Mouse (Mus musculus) ovary, postnatal 14 days (tissue): ENCODE measurements at regions not wholly inside any gene's neighbourhood (a gene's known extent, or its start where the extent isn't known, plus 50 kb on each side); places are given as distances from the start of the nearest gene placed in this dataset.

Experiments used
- DNase-seq: peaks from one replicate; pipeline ENCODE4 v3.0.0; 2022; ENCODE audit warnings: low spot score

- no peak for DNase-seq
Measured at GRCm38 (mm10) chr4:127756238-127756637, 214.5 kb downstream of the CK137956 start.

- DNase-seq: no peak
Measured at GRCm38 (mm10) chr4:127750781-127751180, 220.0 kb downstream of the CK137956 start.

DNA sequence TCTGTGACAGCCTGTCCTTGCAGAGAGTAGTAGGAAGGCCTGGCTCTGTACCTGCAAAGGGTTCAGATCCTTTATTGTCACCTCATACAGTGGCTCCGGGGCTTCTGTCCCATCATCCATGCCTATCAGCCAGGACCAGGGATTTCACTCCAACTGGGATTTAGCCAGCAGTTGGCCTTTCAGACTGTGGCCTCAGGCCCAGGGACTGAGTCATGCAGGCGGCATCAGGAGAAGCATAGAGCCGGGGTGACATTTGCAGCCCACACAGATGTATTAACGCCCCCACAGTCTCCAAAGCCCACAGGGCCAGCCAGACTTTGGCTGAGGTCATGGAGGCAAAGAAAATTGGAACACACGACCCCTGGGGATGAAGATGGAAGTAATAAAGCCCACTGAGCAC is 222.9 kb downstream of the CK137956 start:
- DNase-seq: no peak

- no peak for DNase-seq
Measured at GRCm38 (mm10) chr4:127736781-127737180, 234.0 kb downstream of the CK137956 start.

DNA sequence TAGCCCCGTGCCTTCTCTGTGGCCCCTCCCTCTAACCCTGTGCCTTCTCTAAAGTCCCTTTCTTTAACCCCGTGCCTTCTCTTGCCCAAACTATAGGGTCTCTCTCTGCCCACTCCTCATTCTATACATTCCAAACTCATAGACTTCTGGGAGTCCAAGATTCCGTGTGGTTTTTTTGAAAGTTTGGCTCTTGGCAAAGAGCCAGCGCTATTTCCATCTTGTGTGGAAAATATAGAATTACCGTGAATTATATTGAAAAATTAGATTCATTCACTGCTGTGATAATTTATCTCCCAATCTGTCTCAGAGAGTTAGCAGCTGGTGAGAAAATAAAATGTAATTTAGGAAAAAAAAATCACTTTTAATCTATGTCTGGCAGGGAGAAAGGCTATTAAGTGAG is 234.6 kb downstream of the CK137956 start:
- DNase-seq: no peak

DNA sequence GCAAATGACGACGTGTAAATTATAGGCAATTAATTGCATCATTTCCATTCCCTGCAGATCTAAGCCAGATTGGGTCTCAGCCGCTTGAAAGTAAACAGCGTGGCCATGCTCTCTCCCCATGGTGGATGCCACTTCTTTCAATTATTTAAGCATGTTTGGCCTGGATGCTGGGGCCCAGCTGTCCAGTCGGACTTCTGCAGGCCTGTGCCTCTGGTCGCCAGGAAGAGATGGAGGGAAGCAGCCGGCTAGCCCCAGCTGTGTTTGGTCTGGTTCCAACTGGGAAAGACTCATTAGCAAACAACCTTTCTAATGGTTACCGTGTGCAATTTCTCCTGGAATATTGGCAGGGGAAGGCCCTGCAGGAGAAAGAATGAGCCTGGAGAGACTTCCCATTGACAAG is 236.1 kb downstream of the CK137956 start:
- no peak for DNase-seq

GRCm38 (mm10) chr4:127718661-127719060 is 252.1 kb downstream of the CK137956 start:
- DNase-seq: no peak

DNA sequence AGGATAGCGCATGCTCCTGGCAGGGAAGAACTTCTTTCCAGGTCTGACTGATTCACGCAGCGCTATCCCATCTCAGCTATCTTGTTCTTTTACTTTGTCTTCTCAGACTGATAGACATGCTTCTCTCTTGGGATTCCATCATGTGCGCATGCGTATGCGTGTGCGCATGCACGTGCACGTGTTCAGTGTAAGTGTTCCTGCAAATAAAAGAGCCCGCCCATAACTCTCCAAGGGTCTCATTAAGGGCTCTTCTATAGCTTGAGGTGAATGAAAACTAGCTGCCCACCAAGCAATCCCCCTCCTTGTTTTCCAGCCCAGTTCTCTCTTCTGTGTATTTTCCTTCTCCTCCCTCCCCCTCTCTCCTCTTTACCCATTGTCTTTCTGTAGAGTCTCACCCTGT is 258.5 kb downstream of the CK137956 start:
- no peak for DNase-seq

DNA sequence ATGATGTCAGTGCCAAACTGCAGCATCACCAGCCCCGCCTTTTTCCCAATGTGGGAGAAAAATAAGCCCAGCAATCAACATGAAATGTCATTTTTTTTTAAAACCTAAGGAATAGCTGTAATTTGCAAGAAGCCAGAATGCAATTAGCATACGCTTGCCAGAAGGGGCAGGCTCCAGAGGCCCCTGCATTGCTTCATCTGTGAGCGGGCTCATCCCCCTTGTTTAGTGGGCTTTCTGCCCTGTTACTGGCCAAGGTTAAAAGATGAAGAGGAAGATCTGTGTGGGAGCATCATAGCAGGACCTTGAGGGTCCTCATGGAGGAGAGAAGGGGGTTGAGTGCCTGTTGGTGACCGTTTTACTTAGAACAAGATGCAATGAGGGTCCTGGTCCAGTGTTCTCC is 259.9 kb downstream of the CK137956 start:
- no peak for DNase-seq

- no peak for DNase-seq
Measured at GRCm38 (mm10) chr4:127709746-127710145, 261.0 kb downstream of the CK137956 start.

GRCm38 (mm10) chr4:127708186-127708585 is 262.6 kb downstream of the CK137956 start:
- no peak for DNase-seq

DNA sequence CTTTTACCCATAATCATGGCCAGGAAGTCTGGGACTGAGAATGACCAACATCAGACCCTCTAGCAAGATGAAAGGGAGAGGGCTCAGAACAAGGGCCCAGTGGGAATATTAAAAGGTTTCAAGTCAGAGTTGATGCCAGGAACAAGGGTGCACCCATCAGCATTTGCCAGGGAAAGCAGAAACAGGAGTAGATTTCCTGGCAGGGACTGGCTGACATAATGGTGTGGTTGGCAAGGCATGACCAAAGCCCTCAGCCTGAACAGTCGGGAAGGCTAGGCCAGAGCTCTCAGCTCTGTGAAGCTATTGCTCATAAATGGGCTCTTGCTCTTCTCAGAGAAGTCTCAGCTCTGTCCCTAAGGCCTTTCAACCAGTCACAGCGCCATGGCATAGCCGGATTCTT is 263.6 kb downstream of the CK137956 start:
- DNase-seq: no peak

GRCm38 (mm10) chr4:127701651-127702050 is 269.1 kb downstream of the CK137956 start:
- no peak for DNase-seq

DNA sequence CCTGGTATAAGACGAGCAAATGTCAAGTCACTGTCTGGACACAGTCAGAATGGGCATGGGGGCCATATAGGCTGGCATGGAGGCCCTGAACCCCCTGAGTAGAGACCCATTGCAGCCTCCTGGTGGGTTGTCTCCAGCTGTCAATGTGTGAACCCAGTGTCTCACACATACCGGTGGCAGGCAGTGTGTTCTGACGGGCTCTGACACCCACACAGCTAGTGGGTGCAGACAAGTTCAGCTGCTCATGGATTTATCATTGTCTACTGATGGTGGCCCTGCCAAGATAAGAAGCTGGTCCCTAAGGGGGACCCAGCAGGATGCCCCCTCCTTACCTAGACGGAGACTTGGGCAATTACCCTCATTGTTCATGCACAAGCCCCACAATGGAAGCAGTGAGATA is 280.8 kb downstream of the CK137956 start:
- no peak for DNase-seq

DNA sequence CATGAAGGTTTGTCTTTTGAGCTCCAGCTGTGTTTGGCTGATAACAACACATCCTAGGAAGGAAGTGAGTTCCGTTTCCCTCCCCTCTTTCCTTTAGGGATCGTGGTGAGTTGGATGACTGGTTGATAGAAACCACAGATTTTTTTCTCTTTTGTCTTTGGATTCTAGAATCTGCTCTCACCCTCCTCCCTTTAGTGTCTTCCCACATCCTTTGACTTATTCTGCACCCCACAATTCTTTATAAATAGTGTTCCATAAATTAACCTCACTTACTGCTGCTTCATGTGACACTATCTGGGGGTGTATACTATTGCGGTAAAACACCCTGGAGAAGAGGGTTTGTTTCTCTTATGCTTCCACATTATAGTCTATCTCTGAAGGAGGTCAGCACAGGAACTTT is 285.7 kb downstream of the CK137956 start:
- DNase-seq: no peak

DNA sequence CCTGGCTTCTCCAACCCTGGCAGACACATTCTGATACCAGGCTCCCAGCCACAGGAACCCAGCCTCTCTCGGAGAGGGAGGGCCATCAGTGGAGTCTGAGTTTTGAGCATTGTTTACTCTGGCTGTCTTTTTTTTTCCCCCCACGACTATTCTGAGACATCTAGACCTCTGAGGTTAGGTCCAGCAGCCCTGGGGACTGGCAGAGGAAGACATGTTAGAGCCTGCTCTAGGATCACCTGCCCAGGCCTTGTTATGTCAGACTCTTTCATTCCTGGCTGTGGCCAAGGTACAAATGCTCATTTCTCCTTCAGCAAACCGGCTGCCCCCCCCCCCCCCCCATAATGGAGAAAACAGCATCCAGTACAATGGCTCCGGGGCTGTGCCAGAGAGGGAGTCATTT is 291.4 kb downstream of the CK137956 start:
- no peak for DNase-seq

DNA sequence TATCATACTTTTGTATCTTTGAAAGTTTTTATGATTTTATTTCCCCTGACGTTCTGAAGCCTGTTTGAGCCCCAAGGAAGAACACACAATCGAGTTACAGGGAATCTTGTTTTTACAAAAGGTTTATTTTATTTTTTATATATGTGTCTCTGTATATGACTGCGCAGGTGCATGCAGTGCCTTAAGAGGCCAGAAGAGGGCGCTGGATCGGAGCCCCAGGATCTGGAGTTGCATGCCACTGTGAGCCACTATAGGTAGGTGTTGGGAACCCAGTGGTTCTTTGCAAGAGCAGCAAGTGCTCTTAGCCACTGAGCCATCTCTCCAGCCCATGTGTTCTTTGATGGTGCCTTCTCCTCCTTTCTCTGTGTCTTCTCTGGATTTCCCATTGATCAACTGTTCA is 292.3 kb downstream of the CK137956 start:
- no peak for DNase-seq

DNA sequence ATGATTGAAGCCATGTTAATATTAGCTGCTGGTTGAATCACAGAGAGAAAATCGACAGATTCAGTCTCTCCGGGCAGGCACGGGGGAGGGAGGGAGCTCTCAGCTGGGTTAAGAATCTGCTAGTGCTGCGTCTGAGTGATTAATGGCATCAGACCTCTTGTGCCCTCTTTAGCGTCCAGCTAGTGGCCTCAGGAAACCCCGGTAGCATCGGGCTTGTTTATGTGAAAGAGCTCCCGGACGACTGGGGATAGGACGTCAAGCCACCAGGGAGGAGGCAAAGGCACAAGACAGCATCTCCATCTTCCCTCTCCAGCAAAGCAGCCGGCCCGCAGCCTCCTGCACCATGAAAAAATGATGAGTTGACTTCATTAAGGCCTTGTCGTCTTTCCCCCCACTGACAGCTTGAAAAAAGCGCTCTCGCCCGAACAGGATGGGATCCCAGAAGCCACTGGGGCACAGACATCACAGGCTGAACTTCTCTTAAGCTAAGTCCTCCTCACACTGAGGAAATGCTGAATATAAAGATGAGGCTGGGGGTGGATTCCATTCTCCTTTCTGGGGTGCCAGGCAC is 294.9 kb downstream of the CK137956 start:
- no peak for DNase-seq

GRCm38 (mm10) chr4:127659950-127660349 is 302.0 kb upstream of the Gjb5 start:
- DNase-seq: no peak

- DNase-seq: no peak
Measured at GRCm38 (mm10) chr4:127651601-127652000, 293.6 kb upstream of the Gjb5 start.

- DNase-seq: no peak
Measured at GRCm38 (mm10) chr4:127648011-127648410, 290.0 kb upstream of the Gjb5 start.

DNA sequence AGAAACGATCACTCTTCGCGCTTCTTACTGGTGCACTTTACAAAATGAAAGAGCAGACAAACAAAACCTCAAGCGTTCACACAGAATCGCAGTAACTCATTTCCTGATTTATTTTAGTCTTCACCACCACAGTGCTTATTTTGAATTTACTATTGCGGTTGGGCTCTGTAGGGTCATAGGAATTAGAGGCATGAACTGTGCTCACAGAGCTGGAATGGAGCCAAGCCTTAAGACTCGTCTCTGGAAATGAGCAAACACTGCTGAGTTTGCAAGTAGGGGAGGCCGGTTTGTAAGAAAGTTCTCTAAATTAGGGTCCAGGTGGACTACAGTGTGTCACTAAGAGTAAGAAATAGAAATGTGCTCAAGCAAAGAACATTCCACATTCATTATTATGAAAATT is 289.2 kb upstream of the Gjb5 start:
- no peak for DNase-seq

- no peak for DNase-seq
Measured at GRCm38 (mm10) chr4:127640251-127641085, 282.5 kb upstream of the Gjb5 start.

DNA sequence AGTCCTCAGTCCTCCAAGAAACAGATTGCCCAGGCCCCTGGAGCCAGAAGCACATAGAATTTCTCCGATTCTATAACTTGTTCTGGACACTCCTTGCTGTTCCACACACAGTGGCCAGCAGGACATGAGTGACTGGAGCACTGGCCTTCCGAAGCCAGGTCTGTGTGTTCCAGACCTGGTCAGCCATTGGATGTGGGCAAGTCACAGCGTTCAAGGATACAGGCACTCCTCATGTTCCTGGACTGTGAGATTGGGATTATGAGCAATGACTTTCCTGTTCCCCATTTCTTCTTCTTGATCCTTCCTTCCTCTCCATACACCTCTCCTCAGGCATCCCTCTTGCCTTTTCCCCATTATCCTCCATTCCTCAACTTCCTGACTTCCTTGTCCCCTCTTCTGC is 281.8 kb upstream of the Gjb5 start:
- DNase-seq: no peak
